Mouse (Mus musculus) liver, embryonic 14.5 days (tissue): ENCODE measurements around the gene Bbs9.

Experiments
- CTCF ChIP-seq: IDR thresholded peaks from 2 replicates; pipeline ENCODE4 v1.5.1; 2016; ENCODE audit warnings: antibody characterized with exemption, low read depth, control low read depth
- EP300 ChIP-seq: IDR thresholded peaks from 2 replicates; pipeline ENCODE4 v1.6.1; 2016; ENCODE audit warnings: antibody characterized with exemption, low read depth

GRCm38 (mm10) chr9:22537767-22538373 is 62.4 kb downstream of the Bbs9 start:
- TF ChIP-seq CTCF (no peak), EP300 (no peak)
